Mouse (Mus musculus) liver, adult 2 months (tissue): ENCODE measurements at regions not wholly inside any gene's neighbourhood (a gene's known extent, or its start where the extent isn't known, plus 50 kb on each side); places are given as distances from the start of the nearest gene placed in this dataset.

Experiments used
- CTCF ChIP-seq: fragments of 200-500 bp; IDR thresholded peaks from 2 replicates; pipeline ENCODE4 v1.5.1; 2011; ENCODE audit warnings: low read depth, low read length, control low read depth
- POLR2A ChIP-seq: fragments of 200-500 bp; IDR thresholded peaks from 2 replicates; pipeline ENCODE4 v1.6.1; 2011; ENCODE audit warnings: low read length, control low read depth; ENCODE audit not compliant: insufficient read depth; ENCODE audit errors: extremely low read depth

GRCm38 (mm10) chr2:168352194-168352593 lies 70.7 kb upstream of the Kcng1 start:
- TF ChIP-seq CTCF = no peak
- TF ChIP-seq POLR2A = no peak
